Mouse (Mus musculus): Measurements from ENCODE around the gene Vmn2r9.
"Not testable (repeated sequence)": the region's sequence is repeated elsewhere in the genome, so short reads cannot be mapped to it uniquely, and the experiment has no call there.

Gene Vmn2r9

DNA sequence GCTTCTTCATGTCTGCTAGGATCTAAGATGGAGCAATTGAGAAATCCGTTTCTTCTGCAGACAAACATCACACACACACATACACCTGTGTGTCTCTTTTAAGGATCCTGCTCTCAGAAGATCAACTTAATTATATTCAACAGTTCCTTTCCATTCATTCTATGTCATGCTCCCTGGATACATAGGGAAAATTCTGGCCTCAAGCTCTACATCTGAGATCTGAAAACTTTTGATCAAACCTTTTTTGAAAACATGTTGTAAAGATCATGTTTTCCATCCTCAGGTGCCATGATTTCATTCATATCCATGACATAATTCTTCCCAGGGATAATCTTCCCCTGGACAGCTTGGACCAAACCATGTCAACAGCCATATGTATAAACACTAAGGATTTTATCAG lies at the start of gene Vmn2r9:
Gene Vmn2r9 (minus strand): TSS at position 101 of the 400 bp plus-strand sequence.
- DNase-seq (ENCODE audit: low read depth) = not testable (repeated sequence)

GRCm38 (mm10) chr5:108866746-108867145 lies 14.3 kb upstream of the Vmn2r9 start:
- DNase-seq (ENCODE audit: low read depth) = not testable (repeated sequence)

- DNase-seq (ENCODE audit: low read depth) = no peak
Observed at GRCm38 (mm10) chr5:108849466-108849865, 2.9 kb downstream of the Vmn2r9 start.

- DNase-seq (ENCODE audit: low read depth) = no peak
Observed at GRCm38 (mm10) chr5:108836156-108836555, 16.2 kb downstream of the Vmn2r9 start.

- DNase-seq (ENCODE audit: low read depth) = no peak
Observed at GRCm38 (mm10) chr5:108823276-108823675, 29.1 kb downstream of the Vmn2r9 start.

DNA sequence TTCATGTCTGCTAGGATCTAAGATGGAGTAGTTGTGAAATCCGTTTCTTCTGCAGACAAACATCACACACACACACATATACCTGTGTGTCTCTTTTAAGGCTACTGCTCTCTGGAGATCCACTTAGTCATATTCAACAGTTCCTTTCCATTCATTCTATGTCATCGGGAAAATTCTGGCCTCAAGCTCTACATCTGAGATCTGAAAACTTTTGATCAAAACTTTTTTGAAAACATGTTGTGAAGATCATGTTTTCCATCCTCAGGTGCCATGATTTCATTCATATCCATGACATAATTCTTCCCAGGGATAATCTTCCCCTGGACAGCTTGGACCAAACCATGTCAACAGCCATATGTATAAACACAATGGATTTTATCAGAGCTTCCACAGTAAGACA lies 43.7 kb downstream of the Vmn2r9 start, which contains the start of gene Vmn2r8:
Gene Vmn2r8 (minus strand): TSS at position 101 of the 400 bp plus-strand sequence.
- not testable (repeated sequence) for DNase-seq (ENCODE audit: low read depth)

GRCm38 (mm10) chr5:108803646-108804045 lies 48.8 kb downstream of the Vmn2r9 start:
- DNase-seq (ENCODE audit: low read depth) = no peak

- DNase-seq (ENCODE audit: low read depth) = not testable (repeated sequence)
Observed at GRCm38 (mm10) chr5:108795263-108795662, 57.1 kb downstream of the Vmn2r9 start, which contains the start of gene Tmed11. TSS of gene Tmed11 (minus strand) at chr5:108795363.

DNA sequence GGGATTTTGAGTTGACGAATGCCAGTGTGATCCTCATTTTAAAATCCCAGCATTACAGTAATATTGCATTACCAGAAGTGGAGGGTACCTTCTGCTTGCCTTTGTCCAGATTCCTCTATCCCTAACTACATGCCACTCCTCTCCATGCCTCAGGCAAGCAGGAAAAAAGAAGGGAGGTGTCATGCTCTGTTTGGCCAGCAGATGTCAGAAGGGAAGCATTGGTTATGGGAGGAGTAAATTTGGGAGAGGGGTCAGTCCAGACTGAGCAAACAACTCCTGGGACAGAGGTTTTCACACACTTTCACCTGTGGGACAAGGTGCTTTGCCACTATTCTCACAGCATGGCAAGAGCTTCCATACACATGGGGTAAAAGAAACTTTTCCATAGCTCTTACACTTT lies 62.0 kb downstream of the Vmn2r9 start:
- not testable (repeated sequence) for DNase-seq (ENCODE audit: low read depth)
